Comparison of ENCODE assay signal across 15 mouse cellular contexts in the genomic region with DNA sequence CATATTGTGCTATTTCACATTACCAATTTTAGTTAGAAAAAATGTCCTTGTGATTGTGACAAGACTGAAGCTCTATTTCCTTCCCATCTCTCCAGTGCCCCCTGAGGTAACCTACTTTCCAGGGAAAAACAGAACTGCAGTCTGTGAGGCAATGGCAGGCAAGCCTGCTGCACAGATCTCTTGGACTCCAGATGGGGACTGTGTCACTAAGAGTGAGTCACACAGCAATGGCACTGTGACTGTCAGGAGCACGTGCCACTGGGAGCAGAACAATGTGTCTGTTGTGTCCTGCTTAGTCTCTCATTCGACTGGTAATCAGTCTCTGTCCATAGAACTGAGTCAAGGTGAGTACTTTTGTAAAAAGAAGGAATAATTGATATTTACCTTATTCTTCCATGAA. TPM values are rescaled to one million over a fixed set of nuclear protein-coding genes. Genes with fewer than 3 reads are reported as not detected.
"Had no signal": no experiment of that assay in that cellular context is flagged by ENCODE, and none has a peak within 500 bp of the region (broad histone marks: within the 10 kb centered on the region; RNA-seq: fewer than 3 reads in every experiment).

No protein-coding gene starts in this region.

RNA-seq across cellular contexts. Expression of a gene that starts 21.7 kb away (rescaled TPM):
- total RNA-seq: layer of hippocampus, adult 18-20 months; layer of hippocampus, postnatal 10 days; midbrain, postnatal 0 days had no signal
- polyA plus RNA-seq: limb, embryonic 11.5 days; lung, embryonic 14.5 days; midbrain, embryonic 13.5 days; neural tube, embryonic 14.5 days; testis, adult 2 months had no signal

RNA-seq across cellular contexts. Expression of a gene that starts 33.7 kb away (rescaled TPM):
- total RNA-seq: layer of hippocampus, adult 18-20 months; layer of hippocampus, postnatal 10 days; left cerebral cortex, postnatal 14 days had no signal
- polyA plus RNA-seq: kidney, postnatal 0 days; limb, embryonic 11.5 days; limb, embryonic 15.5 days; liver, embryonic 12.5 days; lung, embryonic 14.5 days; midbrain, embryonic 13.5 days; midbrain, postnatal 0 days; stomach, embryonic 14.5 days; thymus, adult 2 months; urinary bladder, adult 2 months had no signal
